Mouse (Mus musculus): ENCODE measurements around the gene Lpin2.

Gene Lpin2

DNA sequence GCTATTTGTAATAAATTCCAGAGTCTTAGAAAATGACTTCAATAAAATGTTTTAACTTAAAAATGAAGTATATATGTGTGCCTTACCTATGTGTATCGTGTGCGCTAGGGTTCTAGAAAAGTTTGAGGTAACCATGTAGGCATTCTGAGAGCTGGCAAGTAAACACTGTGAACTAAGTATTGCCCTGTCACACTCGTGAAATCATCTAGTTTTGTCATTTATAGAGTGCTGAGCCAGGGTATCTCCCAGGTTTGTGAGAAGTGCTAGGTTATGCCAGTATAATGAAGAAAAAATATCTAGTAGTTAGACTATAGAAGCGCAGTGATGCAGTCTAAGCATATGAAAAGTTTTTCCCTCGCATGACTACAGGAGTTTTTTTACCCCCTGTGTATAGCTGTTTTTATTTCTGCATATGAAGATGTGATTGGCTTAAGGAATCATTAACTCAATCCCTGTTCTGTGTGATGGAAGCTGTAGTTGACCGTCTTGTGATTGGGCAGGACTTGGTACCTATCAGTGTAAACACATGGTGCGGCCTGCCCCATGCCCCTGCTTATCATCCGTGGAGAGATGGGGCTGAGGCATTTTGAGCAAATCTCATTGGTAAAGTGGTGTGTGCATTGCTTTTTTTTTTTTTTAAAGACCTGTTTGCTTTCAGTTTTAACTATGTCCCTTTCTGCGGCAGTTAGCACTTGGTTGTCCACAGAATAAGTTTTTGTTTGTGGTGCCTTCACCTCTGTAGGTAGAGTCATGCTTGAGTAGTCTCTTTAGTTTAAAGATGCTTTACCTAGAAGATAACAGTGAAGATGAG, 21.8 kb downstream of the Lpin2 start:
- peak; percentile 76 for DNase-seq (ENCODE audit: low read depth)

DNA sequence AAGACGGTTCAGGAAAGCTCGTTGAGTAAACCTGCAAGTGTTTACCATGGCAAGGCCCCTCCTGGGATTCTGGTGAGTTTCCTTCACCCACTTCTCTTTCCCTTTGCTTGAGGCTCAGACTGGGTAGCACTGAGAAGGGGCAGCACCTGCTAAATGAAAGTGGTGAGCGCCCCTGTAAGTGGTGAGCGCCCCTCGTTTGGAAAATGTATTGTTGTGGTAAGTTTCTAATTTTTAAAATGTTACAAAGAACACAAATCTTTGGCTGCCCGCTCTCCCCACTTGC, 22.4 kb downstream of the Lpin2 start:
- no peak for DNase-seq (ENCODE audit: low read depth)

DNA sequence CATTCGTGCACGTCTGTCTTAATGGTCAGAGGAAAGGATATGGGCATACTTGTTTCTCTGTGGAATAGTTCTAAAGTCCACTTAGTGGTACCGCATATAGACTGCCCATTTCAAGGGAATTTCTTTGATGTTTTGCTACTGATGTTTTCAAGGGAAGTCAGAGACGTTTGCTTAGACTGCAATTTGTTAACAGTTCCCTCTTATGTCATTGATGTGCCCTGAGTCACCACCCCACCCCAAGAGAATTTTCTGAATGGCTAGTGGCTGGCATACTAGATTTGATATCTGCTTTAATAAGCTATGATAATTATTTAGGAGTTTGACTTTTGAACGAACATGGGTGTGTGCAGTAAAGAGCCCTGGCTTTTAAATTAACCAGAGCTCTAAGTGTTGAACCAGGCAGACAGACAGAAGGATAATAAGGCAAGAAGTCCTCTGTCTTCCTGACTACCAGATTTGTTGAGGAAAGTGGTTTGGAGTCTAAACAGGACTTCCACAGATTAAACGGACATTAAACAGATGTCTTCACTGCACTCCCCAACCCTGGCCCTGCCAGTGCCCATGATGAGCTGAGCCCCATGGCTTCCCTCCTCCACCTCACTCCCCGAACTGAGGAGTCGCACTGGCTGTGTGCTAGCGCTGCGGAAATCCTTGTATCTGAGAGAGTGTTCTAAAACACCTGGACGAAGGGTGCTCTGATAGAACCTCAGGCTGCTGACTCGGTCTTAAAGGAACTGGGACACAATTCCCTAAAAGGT, 24.0 kb downstream of the Lpin2 start:
- DNase-seq (ENCODE audit: low read depth): no peak

DNA sequence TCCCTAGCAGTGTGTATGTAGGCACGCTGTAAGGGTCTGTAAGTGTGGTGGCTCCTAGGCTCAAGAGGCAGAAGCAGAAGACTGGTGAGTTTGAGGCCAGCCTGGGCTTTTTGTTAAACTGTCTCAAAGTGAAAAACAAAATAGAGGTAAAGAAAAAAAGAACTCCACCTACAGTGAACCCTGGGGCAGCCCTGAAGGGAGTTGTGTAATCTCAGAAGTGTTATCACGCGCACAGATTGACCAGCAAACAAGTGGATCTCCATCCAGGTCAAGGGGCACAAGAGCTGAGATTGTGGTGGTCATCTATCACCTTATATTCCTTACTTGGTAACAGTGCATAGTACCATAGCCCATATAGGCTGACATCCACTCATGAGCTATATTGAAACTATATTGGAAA, 24.9 kb downstream of the Lpin2 start:
- DNase-seq (ENCODE audit: low read depth): no peak

DNA sequence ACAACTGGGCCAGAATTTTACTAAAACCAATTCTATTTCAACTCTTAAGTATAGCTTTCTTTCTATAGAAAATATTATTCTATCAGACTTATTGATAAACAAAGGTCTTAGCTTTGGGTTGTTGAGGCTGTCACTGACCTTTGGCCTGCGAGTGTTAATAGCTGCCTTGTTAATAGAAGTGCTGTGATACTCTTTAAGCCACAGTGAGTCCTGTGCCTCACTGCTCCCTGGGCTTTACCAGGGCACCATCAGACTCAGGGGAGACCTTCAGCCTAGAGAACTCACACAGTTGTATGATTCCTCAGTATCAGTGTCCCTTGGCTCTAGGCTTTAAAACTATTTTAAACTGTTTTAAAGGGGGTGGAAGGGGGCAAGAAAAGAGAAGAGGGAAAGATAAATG, 26.0 kb downstream of the Lpin2 start:
- DNase-seq (ENCODE audit: low read depth): no peak

DNA sequence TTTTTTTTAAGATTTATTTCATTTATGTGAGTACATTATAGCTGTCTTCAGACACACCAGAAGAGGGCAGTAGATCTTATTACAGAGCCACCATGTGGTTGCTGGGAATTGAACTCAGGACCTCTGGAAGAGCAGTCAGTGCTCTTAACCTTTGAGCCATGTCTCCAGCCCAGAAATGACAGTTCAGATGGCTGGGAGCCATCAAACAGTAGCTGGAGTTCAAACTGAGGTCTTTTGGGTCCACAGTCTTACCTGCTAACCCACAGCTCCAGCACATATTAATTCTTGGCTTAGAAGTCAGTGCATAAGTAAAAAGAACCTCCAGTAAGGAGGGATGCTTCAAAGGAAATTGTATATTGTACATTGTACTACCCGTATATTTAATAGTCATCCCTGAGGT, 26.6 kb downstream of the Lpin2 start:
- DNase-seq (ENCODE audit: low read depth): no peak

DNA sequence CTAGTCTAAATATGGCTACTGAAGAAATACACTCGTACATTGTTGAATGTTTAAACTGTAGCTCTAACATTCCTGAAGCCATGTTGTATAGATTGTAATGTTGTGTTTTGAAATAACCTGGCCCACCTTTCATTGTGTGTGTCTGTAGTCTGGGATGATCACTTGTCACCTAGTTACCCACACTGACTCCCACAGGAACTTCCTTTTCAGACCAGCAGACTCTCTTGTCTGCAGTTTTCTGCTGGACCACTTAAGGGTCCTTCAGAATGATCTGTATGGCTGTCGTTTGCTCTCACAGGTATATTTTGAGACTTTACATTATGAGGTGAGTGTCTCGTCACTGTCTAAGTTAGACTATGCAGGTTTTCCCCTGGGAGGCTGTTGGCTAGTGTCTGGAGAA, 27.6 kb downstream of the Lpin2 start:
- no peak for DNase-seq (ENCODE audit: low read depth)

DNA sequence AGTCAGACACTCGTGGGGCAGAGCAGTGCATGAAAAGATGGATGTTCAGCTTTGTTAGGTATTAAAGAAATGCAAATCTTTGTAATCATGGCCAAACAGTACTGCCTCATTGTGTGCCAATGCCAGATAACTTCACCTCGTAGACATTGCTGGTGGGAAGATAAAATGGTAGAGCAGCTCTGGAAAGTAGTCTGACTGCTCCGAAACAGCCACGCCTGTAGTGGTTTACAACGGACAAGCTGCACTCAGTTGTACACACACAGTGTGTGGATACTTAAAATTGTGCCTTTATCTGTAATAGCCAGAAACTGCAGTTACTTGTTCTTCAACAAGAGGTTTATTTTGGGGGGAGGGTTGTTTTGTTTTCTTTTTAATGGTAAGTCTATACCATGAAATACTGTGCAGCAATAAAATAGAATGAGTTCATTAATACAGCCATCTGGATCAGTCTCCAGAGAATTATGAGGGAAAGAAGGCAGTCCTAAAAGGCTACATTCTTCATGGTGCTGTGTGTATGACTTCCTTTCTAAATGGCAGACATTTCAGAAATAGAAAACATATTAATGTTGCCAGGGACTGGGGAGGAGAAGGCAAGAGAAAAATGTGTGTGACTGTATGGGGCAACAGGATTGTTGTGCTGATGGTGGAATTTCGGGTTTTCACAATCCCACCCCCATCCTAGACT, 29.7 kb downstream of the Lpin2 start:
- DNase-seq (ENCODE audit: low read depth): peak; percentile 89

DNA sequence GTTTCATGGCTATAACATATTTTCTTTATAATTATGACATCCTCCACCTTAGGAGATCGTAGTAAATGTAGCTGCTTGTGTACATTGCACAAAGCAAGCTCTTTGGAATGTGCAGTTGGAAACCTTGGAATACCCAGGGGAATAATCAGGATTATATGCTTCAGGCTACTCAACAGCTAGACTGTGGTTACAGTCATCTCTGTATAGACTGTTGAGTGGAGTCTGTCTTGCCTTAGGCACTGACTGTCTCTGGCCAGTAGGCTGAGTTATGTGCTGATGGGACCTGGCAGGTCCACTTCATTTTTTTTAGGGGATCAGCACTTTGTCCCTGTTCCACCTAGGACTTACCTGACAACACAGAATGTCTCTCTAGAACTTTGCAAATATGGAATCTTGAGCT, 31.3 kb downstream of the Lpin2 start:
- DNase-seq (ENCODE audit: low read depth): no peak

DNA sequence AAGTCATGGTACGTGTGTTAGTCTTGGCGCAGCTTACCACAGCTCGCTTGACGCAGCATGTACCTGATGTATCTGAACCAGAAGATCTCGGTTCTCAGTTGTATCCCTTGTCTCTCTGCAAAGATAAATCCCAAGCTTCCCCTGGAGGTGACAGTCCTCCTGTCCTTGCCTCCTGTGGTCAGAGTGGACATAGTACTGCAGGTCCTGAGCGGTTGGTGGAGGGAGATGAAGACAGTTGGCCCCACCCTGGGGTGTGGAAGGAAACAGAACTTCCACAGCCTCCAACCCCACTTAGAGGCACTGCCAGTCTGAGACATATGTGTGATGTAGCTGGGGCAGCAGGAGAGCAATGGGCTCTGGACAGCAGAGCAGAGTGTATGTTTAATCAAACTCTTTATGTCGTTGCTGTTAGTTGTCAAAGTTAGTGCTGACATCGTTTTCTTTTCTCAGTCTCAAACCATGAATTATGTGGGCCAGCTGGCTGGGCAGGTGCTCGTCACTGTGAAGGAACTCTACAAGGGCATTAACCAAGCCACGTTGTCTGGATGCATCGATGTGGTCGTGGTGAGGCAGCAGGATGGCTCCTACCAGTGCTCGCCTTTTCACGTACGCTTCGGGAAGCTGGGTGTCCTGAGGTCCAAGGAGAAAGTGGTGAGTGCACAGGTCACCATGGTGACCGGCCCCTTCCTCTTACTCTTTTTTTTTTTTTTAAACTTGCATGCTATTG, 32.3 kb downstream of the Lpin2 start:
- no peak for DNase-seq (ENCODE audit: low read depth)

DNA sequence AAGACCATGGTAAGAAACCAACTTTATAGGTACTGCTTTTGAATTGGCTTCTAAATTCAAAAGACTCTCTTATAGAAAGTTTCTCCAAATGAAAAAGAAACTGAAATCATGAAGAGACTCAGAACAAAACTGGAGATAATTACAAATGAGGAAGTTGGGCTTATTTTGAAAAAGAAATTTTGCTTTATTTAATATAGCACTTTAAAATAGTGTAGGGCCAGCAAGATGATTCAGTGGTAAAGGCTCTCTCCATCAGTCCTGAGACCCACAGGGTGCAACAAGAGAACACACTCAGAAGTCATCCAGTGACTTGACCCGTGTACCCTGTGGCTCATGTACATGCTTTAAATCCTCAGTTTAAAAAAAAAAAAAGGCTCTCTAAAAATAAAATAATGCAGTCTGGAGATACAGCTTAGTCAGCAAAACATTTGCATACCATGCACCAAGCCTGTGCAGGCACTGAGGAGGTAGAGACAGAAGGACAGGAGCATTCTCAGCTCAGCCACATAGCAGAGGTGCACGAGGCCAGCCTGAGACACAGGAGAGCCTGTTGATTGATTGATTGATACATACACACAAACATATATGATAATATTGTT, 33.0 kb downstream of the Lpin2 start:
- no peak for DNase-seq (ENCODE audit: low read depth)

DNA sequence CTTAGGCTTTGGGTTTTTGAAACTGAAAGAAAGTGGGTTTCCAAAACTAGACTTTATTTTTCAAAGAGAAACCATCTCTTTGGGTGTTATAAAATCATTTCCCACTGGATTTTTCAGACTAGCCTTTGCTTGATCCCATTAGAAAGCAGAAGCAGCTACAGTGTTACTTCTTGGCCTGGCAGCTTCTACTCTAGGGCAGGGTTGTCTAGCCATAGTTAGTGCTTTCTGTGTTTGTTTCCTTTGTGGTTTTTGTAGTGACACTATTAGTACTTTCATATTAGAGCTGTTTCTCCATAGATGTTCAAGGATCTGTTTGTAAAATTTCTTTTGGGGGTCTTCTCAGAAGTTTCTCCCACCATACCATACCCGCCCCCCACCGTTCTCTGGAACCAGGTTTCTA, 33.9 kb downstream of the Lpin2 start:
- no peak for DNase-seq (ENCODE audit: low read depth)

DNA sequence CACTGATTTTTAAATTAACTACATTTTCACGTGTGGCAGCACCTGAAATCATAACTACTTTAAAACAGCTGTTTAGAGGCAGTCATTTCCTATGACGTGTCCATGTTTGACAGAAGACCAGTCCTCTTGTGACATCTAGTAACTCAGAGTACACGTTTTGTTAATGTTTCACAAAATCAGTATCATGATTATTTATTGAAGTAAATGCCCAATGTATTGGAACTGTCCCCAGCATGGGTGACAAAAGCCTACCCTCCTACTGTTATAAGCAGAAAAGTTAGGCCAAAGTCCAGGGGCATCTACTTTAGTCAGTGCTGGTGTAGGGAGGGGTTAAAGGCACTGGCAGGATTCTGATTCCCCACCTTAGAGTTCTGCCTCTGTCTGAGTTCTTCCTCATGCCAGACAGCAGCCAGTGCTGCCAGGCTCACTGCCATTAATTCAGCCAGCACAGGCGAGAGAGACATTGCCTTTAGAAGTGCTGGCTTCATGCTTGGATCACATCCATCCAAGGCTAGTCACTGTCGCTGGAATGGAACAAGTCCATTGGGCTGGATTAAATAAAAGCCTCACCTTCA, 34.8 kb downstream of the Lpin2 start:
- DNase-seq (ENCODE audit: low read depth): no peak

DNA sequence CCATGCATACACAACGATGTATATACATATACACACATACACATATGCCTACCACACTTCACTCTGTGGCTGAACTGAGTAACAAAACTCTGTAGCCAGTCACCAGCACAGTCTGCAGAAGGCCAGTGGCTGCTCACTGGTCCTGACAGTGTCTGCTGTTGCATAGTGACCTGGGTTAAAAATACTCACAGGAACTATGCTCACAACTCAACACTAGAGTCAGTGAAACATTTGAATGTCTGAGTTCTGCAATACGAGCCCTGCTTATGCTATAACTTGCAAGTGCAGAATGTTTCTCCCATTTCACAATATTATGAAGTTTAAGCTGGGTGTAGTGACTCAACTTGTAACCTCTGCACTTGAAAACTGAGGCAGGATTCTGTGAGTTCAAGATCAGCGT, 39.0 kb downstream of the Lpin2 start:
- no peak for DNase-seq (ENCODE audit: low read depth)

DNA sequence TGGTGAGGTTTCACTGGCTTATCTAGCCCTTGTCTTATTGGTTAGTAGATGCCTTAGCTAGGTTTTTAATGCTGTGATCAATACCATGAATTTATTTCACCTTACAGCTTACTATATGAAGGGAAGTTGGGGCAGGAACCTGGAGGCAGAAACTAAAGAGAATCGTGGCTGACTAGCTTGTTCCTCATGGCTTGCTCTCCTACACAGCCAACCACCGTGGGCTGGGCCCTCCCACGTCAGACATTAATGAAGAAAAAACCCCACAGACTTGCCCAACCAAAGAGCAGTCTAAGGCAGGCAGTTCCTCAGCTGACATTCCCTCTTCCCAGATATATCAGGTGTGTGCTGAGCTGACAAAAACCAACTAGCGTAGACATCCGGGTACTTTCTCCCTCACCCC, 41.3 kb downstream of the Lpin2 start:
- no peak for DNase-seq (ENCODE audit: low read depth)

DNA sequence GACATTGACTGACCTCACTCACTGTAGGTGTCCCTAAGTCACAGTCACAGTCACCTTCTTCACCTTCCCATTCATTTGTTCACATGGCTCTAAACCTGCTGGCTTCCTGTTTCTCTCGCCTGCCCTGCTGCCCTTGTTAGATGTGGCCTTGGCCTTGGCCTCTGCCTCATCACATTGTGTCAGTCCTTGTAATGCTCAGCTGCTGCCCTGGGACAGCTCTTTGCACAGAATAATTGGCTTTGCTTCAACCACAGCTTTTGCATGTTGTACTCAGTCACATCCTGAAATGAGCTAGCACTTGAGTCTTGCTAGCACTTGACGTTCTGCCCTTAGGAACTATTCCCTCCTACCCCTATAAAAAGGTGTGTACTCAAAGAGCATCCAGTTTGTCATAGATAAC, 42.2 kb downstream of the Lpin2 start:
- no peak for DNase-seq (ENCODE audit: low read depth)

DNA sequence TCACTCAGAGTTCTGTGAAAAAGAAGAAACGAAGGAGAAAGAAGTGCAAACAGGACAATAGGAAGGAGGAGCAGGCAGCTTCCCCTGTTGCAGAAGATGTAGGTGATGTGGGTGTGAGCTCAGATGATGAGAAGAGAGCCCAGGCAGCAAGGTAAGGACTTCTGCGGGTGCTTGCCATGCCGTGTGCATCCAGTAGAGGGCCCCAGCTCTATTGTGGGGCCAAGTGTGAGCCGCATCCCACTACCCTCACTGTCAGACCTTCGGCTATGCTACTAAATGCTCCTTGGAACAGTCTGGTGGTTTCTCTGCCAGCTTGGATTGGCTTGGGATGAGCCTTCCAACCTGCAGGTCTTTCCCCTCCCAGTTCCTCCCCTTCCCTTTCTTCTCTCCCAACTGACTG, 42.7 kb downstream of the Lpin2 start:
- DNase-seq (ENCODE audit: low read depth): no peak

DNA sequence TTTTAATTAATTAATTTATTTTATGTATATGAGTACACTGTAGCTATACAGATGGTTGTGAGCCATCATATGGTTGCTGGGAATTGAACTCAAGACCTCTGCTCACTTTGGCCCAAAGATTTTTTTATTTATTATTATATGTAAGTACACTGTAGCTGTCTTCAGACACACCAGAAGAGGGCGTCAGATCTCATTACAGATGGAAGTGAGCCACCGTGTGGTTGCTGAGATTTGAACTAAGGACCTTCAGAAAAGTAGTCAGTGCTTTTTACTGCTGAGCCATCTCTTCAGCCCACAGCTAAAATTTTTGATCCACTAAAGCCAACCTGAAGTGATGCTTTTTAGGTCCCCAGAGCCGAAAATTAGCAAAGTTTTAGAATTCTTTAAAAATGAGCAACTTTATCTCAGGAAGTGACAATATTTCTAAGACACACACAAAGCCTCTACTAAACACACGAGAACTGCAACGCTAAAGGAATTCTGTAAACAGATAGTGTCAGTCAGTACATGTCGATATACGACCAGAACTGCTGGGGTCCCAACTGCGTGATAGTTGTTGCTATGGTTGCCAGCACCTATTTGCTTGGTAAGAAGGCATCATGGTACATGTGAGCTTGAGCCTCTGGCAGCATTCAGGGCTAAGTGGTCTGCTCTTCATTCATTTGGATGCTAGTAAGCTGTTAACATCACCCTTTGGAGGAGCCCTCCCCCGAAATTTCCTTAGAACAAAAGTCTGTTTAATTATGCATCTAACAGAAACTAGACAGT, 45.0 kb downstream of the Lpin2 start:
- DNase-seq (ENCODE audit: low read depth): no peak

DNA sequence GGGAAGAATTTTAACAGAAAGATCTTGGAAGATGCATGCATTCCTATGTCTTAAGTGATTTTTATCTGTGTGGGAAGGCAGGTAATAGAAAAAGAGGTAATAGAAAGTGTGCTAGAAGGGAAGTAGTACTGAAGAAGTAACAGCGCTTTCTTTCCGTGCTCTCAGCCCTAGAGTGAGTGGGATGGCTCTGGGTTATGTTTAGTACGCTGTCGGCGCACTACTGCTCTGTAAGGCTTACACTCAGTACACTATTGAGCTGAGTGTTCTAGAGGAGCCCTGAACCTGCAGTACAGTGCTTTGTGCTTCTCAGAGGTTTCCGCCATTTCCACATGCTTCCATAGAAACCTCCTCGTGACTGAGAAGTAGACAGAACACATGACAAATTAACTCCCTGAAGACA, 46.3 kb downstream of the Lpin2 start:
- no peak for DNase-seq (ENCODE audit: low read depth)

DNA sequence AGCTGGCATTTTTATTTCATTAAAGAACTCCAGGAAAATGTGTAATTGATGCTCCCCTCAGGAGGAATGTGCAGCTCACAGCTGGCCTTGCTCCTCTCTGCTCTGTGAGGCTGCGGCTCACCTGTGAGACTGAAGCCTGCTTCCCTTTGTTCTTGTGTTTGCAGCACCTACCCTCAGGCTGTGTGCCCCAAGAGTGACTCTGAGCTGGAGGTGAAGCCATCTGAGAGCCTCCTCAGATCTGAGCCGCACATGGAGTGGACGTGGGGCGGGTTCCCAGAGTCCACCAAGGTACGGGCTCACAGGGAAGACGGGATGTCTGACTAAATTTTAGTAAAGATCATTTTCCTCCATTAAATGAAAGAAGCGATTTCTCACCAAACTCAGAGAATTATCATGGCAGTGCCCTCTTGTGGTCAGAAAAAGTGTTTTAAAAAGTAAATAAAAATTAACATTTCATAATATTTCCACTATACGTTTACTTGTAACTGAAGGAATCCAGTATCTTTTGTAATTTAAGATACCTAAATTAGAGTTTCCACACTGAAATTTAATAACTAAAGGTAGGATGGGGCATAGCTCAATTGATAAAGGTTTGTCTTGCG, 47.8 kb downstream of the Lpin2 start:
- no peak for DNase-seq (ENCODE audit: low read depth)

DNA sequence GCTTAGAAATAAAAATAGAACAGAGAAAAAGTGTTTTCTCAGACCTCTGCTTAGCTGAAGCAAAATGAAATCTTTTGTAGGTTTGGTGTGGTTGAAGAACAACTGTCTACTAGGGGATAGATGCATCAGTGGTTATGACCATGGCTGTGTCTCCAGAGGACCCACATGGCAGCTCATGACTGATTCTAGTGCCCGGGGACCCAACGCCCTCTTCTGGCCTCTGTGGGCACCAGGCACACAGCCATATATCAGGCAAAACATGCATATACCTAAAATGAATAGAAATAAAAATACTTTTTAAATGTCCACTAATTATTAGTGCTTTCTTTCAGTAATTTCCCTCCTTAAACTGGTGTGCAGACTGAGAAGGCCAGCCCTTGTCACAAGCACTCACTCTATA, 49.6 kb downstream of the Lpin2 start:
- no peak for DNase-seq (ENCODE audit: low read depth)
